Mouse (Mus musculus): ENCODE data around the gene Pcgf2. TPM values are rescaled to one million over a fixed set of nuclear protein-coding genes. Genes with fewer than 3 reads are reported as not detected.
"Not testable (repeated sequence)": the region's sequence is repeated elsewhere in the genome, so short reads cannot be mapped to it uniquely, and the experiment has no call there.

Gene Pcgf2
- polyA plus RNA-seq, 1 experiment from 2014 or later: 11.4 TPM

DNA sequence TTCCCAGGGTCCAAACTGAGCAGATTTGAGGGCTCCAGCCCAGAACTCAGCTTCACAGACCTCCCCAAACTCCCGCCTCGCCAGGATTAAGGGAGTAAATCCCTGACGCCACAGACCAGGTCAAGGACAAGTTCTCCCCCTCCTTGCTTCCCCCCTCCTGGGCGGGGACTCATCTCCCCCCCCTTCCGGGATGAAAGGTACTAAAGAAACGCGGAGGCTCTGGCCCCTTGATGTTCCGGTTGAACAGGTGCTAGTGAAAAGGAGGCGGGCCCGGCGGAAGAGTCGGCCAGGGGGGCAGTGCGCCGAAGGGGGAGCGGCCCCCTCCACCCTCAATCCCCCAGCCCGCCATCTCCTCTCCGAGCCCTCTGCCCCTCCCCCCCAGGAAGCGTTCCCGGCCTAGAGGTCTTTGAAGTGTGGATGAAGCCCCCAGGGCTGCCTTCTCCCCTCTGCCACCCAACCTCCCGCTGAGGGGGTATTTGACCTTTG is 38.6 kb downstream of the Pcgf2 start:
- WGBS: 0% methylated on average over 20 of the region's 20 CpGs
- TF ChIP-seq CTCF (IDR thresholded peaks at IDR 0.05; ENCODE audit: low read depth): no peak

DNA sequence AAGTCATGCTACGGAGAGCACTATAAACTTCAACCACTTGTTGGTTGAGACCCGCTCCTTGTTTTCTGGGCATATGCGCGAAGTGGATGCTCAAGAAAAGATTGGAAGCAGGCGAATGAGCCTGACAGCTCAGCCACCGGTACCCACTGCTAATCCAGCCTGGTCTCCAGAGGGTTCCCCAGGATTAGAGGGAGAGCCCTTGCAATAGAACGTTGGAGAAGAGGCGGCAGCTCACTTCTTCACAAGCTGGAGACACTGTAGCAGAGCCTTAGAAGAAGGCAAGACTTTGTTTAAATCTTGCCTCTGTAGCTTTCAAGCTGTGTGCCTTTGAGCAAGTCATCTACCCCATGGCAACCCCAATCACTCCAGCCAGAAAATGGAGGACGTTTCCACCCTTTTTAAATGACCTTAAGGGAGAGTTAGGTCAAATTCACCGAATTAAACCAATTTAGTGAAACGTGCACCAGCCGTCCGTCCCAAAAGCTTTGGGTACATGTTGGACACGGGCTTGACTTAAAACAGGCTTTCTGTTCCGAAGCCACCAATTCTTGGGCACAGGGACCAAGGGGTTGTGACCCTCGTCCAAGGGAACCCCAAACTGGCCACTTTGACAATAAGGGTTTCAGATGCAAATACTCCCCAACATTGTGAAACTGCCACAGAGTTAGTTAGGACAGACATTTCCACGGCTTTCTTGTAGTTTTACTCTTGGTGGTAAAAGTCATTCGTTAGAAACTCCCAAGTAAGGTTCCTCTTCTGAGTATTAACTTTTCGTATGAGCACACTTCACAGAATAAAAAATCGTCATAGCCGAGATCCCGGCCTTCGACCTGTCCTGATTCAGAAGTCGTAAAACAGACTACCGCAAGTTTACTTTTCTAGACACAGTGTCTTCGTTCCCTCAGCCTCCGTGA is 39.3 kb downstream of the Pcgf2 start:
- WGBS: 4% methylated on average over 27 of the region's 27 CpGs
- no peak for TF ChIP-seq CTCF (IDR thresholded peaks at IDR 0.05; ENCODE audit: low read depth)
- no peak for ATAC-seq (replicated peaks; ENCODE audit: low FRiP score, low read depth)
- no peak for DNase-seq (ENCODE audit: low spot score)
- H3K4me1 ChIP-seq (replicated peaks; ENCODE audit: insufficient read depth, low read length): peaks cover 22% of the 10 kb centered on the region
- peaks cover under 1% of the 10 kb centered on the region; the same call in 1 of the 2 replicates for H3K36me3 ChIP-seq (ENCODE audit: insufficient read depth, low read length)
- peak overlapping the region; percentile 94 for H3K4me3 ChIP-seq (replicated peaks; ENCODE audit: low read depth, low read length)
- peak overlapping the region; percentile 88 for H3K4me2 ChIP-seq (ENCODE audit: low read length)
- no peaks in the 10 kb centered on the region for H3K9me3 ChIP-seq (replicated peaks; ENCODE audit: low read length)
- no peaks in the 10 kb centered on the region for H3K27me3 ChIP-seq (ENCODE audit: insufficient read depth, low read length)
- peak overlapping the region; percentile 93 for H3K27ac ChIP-seq
- H3K9ac ChIP-seq (ENCODE audit: low read depth, low read length): peak overlapping the region; percentile 92

More for the DNA sequence above, 38.6 kb downstream of the Pcgf2 start:
- Histone ChIP-seq H3K4me2 (ENCODE audit: low read length) (peak overlapping the region; percentile 88), H3K27me3 (ENCODE audit: insufficient read depth, low read length) (no peaks in the 10 kb centered on the region), H3K4me1 (replicated peaks; ENCODE audit: insufficient read depth, low read length) (peaks cover 22% of the 10 kb centered on the region), H3K4me3 (replicated peaks; ENCODE audit: low read depth, low read length) (peak overlapping the region; percentile 94), H3K9ac (ENCODE audit: low read depth, low read length) (peak overlapping the region; percentile 40; the same call in 1 of the 2 replicates), H3K27ac (peak overlapping the region; percentile 93), H3K9me3 (replicated peaks; ENCODE audit: low read length) (no peaks in the 10 kb centered on the region), H3K36me3 (ENCODE audit: insufficient read depth, low read length) (peaks cover 5% of the 10 kb centered on the region)
- DNase-seq (ENCODE audit: low spot score) (peak; percentile 70), ATAC-seq (replicated peaks; ENCODE audit: low FRiP score, low read depth) (peak; percentile 12; the same call in 1 of the 2 replicates)

DNA sequence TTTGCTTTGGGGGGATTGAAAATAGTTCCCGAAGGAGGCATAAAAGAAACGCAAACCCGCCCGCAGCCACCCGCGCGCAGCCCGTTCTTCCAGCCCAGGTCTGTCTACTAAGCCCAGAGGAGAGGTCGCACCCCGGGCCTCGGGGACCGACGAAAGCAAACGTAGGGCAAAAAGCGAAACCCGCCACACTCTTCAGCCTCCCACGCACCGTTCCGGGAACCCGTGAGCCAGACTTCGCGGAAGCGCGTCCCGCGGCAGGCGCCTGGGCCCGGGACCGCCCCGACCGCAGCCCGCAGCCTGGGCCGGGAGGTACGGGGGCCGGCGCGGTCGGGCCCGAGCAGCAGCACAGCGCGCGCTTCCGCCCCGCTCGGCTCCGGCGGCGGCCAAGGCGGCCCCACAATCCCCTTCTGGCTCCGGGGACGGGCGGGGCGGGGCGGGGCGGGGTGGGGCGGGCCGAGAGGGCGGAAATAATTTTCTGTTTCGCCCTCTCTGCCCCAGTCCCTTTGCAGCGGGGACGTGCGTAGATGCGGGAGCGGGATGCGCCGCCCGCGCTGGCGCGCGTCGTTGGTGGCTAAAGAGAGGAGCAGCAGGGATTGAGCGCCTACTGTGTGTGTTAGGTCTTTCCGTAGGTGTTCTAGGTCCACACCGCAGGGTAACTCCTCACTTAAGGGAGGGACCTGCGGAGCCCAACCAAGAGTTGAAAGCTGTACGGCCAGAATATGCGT is 40.1 kb downstream of the Pcgf2 start:
- Histone ChIP-seq H3K4me2 (ENCODE audit: low read length) (peak overlapping the region; percentile 88), H3K27me3 (ENCODE audit: insufficient read depth, low read length) (no peaks in the 10 kb centered on the region), H3K27ac (peak overlapping the region; percentile 93), H3K4me1 (replicated peaks; ENCODE audit: insufficient read depth, low read length) (peaks cover 22% of the 10 kb centered on the region), H3K9me3 (replicated peaks; ENCODE audit: low read length) (no peaks in the 10 kb centered on the region), H3K9ac (ENCODE audit: low read depth, low read length) (peak overlapping the region; percentile 92), H3K4me3 (replicated peaks; ENCODE audit: low read depth, low read length) (peak overlapping the region; percentile 75), H3K36me3 (ENCODE audit: insufficient read depth, low read length) (no peaks in the 10 kb centered on the region)
- peak; percentile 89 for DNase-seq (ENCODE audit: low spot score)
- WGBS: under 1% methylated on average over 74 of the region's 78 CpGs
- ATAC-seq (replicated peaks; ENCODE audit: low FRiP score, low read depth): peak; percentile 78
- no peak for TF ChIP-seq CTCF (IDR thresholded peaks at IDR 0.05; ENCODE audit: low read depth)

DNA sequence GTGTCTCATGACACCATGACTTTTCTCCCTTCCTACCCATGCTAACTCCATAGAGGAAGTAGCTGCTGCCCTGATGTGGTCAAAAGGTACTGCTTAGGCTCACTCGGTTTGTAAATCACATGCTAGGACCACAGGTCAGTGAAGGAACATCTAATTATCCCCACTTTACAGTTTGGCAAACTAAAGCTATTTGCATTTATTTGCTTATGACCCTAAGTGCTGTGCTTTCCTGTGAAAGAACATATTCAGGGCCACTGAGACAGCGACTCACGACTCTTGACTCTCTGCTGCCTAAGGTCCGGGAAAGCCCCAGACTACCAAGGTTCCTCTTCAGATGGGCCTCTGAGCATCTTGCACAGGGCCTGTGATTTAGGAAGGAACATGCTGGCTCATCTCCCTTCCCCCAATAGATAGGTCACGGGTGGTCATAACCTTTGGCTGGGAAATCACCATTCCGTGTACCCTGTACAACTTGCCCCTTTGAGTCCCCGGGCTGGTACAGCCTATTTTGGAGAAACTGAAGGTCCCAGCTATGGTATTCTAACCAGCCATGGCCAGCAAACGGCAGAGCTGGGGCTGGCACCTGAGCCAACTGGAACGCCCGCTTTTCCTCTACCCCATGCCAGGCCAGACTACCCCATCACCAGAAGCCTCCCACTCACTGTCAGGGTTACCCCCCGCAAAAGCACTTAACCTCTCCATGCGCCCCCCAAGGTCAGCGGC is 40.9 kb downstream of the Pcgf2 start:
- Histone ChIP-seq H3K4me3 (replicated peaks; ENCODE audit: low read depth, low read length) (peak overlapping the region; percentile 75), H3K9me3 (replicated peaks; ENCODE audit: low read length) (no peaks in the 10 kb centered on the region), H3K36me3 (ENCODE audit: insufficient read depth, low read length) (no peaks in the 10 kb centered on the region), H3K4me2 (ENCODE audit: low read length) (peak overlapping the region; percentile 88), H3K27ac (peak overlapping the region; percentile 93), H3K4me1 (replicated peaks; ENCODE audit: insufficient read depth, low read length) (peaks cover 22% of the 10 kb centered on the region), H3K9ac (ENCODE audit: low read depth, low read length) (peak overlapping the region; percentile 92), H3K27me3 (ENCODE audit: insufficient read depth, low read length) (no peaks in the 10 kb centered on the region)
- ATAC-seq (replicated peaks; ENCODE audit: low FRiP score, low read depth) (no peak), DNase-seq (ENCODE audit: low spot score) (no peak)
- TF ChIP-seq CTCF (IDR thresholded peaks at IDR 0.05; ENCODE audit: low read depth): no peak
- WGBS: 5% methylated on average over 13 of the region's 13 CpGs

DNA sequence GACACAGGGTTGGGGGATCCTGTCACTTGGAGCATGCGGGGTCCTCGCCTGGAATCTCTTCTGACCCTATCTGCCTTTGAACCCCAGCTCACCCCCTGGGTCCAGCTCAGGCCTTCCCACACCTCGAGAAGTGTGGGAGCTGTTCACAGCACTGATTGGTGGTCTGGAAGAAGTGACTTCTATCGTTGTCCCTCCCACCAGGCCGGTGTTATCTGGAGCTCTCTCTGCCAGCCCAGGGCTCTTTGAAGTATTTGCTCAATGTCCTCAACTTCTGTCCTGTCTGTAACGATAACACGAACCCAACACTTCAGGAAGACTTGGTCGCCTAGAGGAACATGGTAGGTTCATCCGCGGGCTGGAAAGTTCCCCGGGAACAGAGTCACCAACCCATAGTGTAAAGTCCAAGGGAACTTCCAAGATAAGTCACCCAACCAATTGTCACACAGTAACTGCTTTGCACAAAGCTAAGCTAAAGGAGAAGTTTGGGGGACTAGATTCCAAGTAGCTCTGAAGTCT is 41.5 kb downstream of the Pcgf2 start:
- no peaks in the 10 kb centered on the region for H3K9me3 ChIP-seq (replicated peaks; ENCODE audit: low read length)
- H3K4me2 ChIP-seq (ENCODE audit: low read length): peak overlapping the region; percentile 88
- 59% methylated on average over 11 of the region's 11 CpGs for whole genome bisulfite sequencing
- no peaks in the 10 kb centered on the region for H3K36me3 ChIP-seq (ENCODE audit: insufficient read depth, low read length)
- H3K4me1 ChIP-seq (replicated peaks; ENCODE audit: insufficient read depth, low read length): peaks cover 22% of the 10 kb centered on the region
- DNase-seq (ENCODE audit: low spot score) (no peak), ATAC-seq (replicated peaks; ENCODE audit: low FRiP score, low read depth) (no peak)
- H3K27ac ChIP-seq: no peak overlapping the region
- H3K9ac ChIP-seq (ENCODE audit: low read depth, low read length): peak overlapping the region; percentile 92; the same call in 1 of the 2 replicates
- H3K4me3 ChIP-seq (replicated peaks; ENCODE audit: low read depth, low read length): peak overlapping the region; percentile 75; the same call in 1 of the 2 replicates
- no peak for TF ChIP-seq CTCF (IDR thresholded peaks at IDR 0.05; ENCODE audit: low read depth)
- H3K27me3 ChIP-seq (ENCODE audit: insufficient read depth, low read length): no peaks in the 10 kb centered on the region

DNA sequence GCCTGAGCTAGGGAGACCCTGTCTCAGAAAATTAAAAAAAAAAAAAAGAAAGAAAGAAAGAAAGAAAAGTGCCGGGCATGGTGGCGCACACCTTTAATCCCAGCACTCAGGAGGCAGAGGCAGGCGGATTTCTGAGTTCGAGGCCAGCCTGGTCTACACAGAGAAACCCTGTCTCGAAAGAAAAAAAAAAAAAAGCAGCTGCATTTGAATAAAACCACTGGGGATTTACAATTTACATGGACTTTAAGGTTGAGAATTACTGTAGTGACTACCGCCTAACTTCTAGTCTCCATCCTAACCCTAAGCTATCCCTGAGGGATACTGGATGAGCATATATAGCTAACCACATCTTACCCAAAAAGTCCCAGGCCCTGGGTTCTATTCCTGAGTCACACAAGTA is 42.3 kb downstream of the Pcgf2 start:
- H3K9me3 ChIP-seq (replicated peaks; ENCODE audit: low read length); H3K27ac ChIP-seq; H3K4me3 ChIP-seq (replicated peaks; ENCODE audit: low read depth, low read length); ATAC-seq (replicated peaks; ENCODE audit: low FRiP score, low read depth); H3K9ac ChIP-seq (ENCODE audit: low read depth, low read length); DNase-seq (ENCODE audit: low spot score); H3K36me3 ChIP-seq (ENCODE audit: insufficient read depth, low read length); H3K27me3 ChIP-seq (ENCODE audit: insufficient read depth, low read length); H3K4me2 ChIP-seq (ENCODE audit: low read length): not testable (repeated sequence)
- H3K4me1 ChIP-seq (replicated peaks; ENCODE audit: insufficient read depth, low read length): peaks cover 22% of the 10 kb centered on the region
- 86% methylated on average over 6 of the region's 6 CpGs for WGBS

Data from kidney, postnatal 0 days (tissue).